Mouse (Mus musculus) limb, embryonic 15.5 days (tissue): ENCODE measurements at regions not wholly inside any gene's neighbourhood (a gene's known extent, or its start where the extent isn't known, plus 50 kb on each side); places are given as distances from the start of the nearest gene placed in this dataset.

Source experiments
- ATAC-seq: fragments of 200-750 bp; cut with Nextera tagmentation; 2 replicates; pipeline ENCODE4 v1.8.0; 2017; ENCODE audit warnings: low read depth, moderate TSS enrichment; ENCODE audit not compliant: insufficient number of reproducible peaks, low FRiP score, low TSS enrichment
- H3K27ac ChIP-seq: fragments of 300-500 bp; sonication (generic); 2 replicates; pipeline ENCODE4 v1.5.1; 2015; ENCODE audit warnings: moderate library complexity, mild to moderate bottlenecking, inconsistent platforms
- H3K27me3 ChIP-seq: fragments of 300-500 bp; sonication (generic); 2 replicates; pipeline ENCODE4 v1.6.1; 2015; ENCODE audit warnings: inconsistent platforms
- H3K36me3 ChIP-seq: fragments of 300-500 bp; sonication (generic); 2 replicates; pipeline ENCODE4 v1.6.1; 2015; ENCODE audit warnings: inconsistent platforms
- H3K4me1 ChIP-seq: fragments of 300-500 bp; sonication (generic); 2 replicates; pipeline ENCODE4 v1.6.1; 2015; ENCODE audit warnings: inconsistent platforms
- H3K4me2 ChIP-seq: fragments of 300-500 bp; sonication (generic); 2 replicates; pipeline ENCODE4 v1.6.1; 2015; ENCODE audit warnings: mild to moderate bottlenecking, inconsistent platforms
- H3K4me3 ChIP-seq: fragments of 300-500 bp; sonication (generic); 2 replicates; pipeline ENCODE4 v1.5.1; 2015; ENCODE audit warnings: mild to moderate bottlenecking, inconsistent platforms
- H3K9ac ChIP-seq: fragments of 300-500 bp; sonication (generic); 2 replicates; pipeline ENCODE4 v1.6.1; 2015; ENCODE audit warnings: inconsistent platforms
- H3K9me3 ChIP-seq: fragments of 300-500 bp; sonication (generic); 2 replicates; pipeline ENCODE4 v1.6.1; 2016; ENCODE audit warnings: inconsistent platforms
- WGBS: fragments of 180-500 bp; shearing (Covaris S2); methylation state at CpG from one replicate; pipeline ENCODE4 v1.1.7; 2015; 5-methylcytosine and 5-hydroxymethylcytosine counted together

DNA sequence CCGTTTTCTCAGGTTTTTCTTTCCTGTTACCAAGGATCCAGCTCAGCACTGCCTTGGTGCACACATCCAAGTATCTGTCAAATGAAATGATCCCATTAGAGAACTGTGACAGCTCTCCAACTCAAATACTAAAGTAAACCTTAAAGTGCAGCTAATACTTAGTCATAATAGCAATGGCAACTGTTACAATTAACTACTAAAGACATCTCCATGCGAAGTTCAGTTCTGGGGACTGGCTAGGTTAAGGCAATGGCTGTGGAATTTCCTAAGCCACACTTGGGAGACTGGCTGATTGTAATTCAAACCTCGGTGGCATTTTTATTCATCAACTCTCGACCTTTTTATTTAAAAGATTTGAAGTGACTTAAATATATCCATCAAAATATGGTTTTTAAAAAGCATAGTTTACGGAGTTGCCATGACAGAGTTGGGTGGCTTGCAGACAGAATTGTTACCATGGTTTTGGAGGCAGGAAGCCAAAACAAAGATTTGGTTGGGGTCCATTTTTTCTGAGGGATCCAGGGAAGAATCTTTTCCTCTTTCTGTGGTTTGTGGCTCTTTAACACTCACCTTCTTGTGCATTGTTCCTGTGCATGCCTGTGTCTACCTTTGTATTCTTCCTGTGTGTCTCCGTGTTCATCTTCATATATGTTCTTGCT, 143.3 kb upstream of the Nfe2l3 start:
- 58% methylated on average over 6 of the region's 6 CpGs for WGBS
- no peak for ATAC-seq
- H3K36me3 ChIP-seq, result no peaks in the 10 kb centered on the region
- no peak overlapping the region for H3K4me3 ChIP-seq
- H3K27me3 ChIP-seq, result no peaks in the 10 kb centered on the region
- H3K27ac ChIP-seq, result no peak overlapping the region
- peaks cover 13% of the 10 kb centered on the region for H3K4me1 ChIP-seq
- H3K9ac ChIP-seq, result no peak overlapping the region
- no peaks in the 10 kb centered on the region for H3K9me3 ChIP-seq
- no peak overlapping the region for H3K4me2 ChIP-seq

DNA sequence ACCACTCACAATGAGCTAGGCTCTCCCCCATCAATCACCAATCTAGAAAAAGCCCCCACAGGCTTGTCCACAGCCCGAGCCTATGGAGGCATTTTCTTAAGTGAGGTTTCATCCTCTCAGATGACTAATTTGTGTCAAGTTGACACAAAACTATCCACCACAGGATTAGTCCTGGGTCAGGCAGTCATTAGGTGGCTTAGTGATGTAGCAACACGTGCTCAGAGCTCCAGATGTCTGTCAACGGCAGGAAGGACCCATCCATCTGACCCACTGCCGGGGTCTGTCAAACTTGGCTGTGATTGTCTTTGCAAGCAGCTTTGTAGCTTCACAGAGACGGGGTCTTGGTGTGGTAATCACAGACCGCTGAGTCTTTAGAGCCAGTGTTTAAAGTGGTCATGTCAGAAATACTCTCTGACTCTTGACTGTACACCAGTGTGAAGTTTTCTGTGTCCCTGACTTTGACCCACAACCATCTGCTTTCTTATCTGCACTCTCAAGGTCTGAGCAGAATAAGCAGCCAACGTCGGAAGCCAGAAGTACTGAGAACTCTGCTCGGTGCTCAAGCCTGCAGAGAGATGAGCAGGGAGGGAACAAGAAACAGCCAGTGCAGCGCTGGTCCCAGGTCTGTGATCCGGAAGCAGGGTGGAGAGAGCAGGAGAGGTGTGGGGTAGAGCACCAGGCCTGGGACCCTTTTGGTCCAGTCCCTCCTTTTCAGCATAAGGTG, 131.6 kb upstream of the Nfe2l3 start:
- Histone ChIP-seq H3K27me3 (no peaks in the 10 kb centered on the region), H3K9ac (no peak overlapping the region), H3K9me3 (no peaks in the 10 kb centered on the region), H3K36me3 (no peaks in the 10 kb centered on the region), H3K27ac (no peak overlapping the region), H3K4me3 (no peak overlapping the region), H3K4me1 (no peaks in the 10 kb centered on the region), H3K4me2 (no peak overlapping the region)
- 76% methylated on average over 11 of the region's 11 CpGs for WGBS
- no peak for ATAC-seq

DNA sequence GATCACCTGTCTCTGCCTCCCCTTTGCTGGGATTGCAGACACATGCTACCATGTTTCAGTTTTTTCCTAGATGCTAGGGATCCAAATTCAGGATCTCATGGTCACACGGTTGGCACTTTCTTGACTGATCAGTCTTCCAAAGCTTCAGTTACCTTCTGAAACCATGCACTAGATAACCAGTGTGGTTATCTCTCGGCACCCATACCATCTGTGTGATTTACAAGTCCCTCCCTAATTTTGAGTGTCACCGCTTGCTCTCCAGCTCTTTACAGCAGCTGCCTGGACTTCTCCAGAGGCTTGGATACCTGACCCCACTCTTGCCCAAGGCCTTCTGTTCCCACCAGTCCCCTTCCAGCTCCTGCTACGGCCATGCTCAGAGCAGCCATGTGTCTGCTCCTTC, 130.6 kb upstream of the Nfe2l3 start:
- Histone ChIP-seq H3K27ac (no peak overlapping the region), H3K4me2 (no peak overlapping the region), H3K27me3 (no peaks in the 10 kb centered on the region), H3K4me1 (no peaks in the 10 kb centered on the region), H3K36me3 (no peaks in the 10 kb centered on the region), H3K9ac (no peak overlapping the region), H3K4me3 (no peak overlapping the region), H3K9me3 (no peaks in the 10 kb centered on the region)
- 88% methylated on average over 4 of the region's 4 CpGs for WGBS
- ATAC-seq, result no peak

DNA sequence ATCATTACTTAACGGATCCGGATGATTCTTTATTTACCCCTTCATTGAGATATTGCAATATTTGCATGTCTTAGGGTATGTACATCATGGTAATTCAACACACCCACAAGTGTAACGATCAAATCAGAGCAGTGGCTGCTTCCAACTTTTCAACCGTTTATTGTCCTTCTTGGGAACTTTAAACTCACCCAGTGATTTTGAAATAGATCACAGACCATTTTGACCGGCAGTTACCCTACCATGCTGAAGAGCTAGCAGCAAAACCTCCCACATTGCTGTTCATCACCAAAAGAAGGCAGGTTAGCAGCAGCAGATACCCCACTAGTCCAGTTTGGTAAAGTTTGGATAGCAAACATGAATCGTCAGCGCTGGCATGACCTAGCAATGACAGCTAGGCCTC, 130.2 kb upstream of the Nfe2l3 start:
- H3K36me3 ChIP-seq, result no peaks in the 10 kb centered on the region
- H3K27ac ChIP-seq, result no peak overlapping the region
- no peaks in the 10 kb centered on the region for H3K27me3 ChIP-seq
- H3K9ac ChIP-seq, result no peak overlapping the region
- H3K4me3 ChIP-seq, result no peak overlapping the region
- no peaks in the 10 kb centered on the region for H3K9me3 ChIP-seq
- no peaks in the 10 kb centered on the region for H3K4me1 ChIP-seq
- no peak overlapping the region for H3K4me2 ChIP-seq
- ATAC-seq, result no peak
- WGBS, result 90% methylated on average over 7 of the region's 7 CpGs

DNA sequence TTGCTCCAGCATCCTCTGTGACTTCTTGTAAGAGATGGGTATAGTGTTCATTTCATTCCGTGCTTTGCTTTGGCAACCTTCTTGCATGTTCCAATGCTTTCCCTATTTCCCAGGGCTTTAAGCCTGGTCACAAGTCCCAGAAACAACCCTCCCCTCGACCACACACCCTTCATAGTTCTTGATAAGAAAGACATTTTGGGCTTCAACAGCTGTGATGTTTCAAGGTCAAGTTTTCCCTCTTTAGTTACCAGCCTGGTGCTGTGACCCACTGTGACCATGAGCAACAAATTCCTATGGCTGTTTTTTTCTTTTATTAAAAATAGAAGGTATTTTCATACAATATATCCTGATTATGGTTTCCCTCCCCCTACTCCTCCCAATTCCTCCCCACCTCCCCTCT, 114.1 kb upstream of the Nfe2l3 start:
- ATAC-seq, result no peak
- Histone ChIP-seq H3K9me3 (no peaks in the 10 kb centered on the region), H3K36me3 (no peaks in the 10 kb centered on the region), H3K4me2 (no peak overlapping the region), H3K4me3 (no peak overlapping the region), H3K27ac (no peak overlapping the region), H3K27me3 (no peaks in the 10 kb centered on the region), H3K9ac (no peak overlapping the region), H3K4me1 (0 out of 2 replicates have a peak, but pooled peaks cover 3% of the 10 kb centered on the region)
- 62% methylated on average over 2 of the region's 2 CpGs for WGBS

DNA sequence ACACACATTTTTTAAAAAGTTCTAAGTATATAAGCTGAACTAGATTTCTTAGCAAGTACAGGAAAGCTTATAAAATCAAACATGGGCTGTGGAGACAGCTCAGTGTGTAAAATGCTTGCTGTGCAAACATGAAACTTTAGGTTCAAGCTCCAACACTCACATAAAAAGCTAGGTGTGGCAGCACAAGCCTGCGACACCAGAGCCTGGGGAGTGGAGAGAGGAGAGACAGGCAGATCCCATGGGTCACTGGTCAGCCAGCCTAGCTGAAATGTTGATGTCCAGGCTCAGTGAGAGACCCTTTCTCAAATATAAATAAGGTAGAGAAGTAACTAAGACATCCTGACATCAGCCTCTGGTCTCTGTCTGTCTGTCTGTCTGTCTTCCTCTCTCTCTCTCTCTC, 112.5 kb upstream of the Nfe2l3 start:
- H3K9ac ChIP-seq, result no peak overlapping the region

DNA sequence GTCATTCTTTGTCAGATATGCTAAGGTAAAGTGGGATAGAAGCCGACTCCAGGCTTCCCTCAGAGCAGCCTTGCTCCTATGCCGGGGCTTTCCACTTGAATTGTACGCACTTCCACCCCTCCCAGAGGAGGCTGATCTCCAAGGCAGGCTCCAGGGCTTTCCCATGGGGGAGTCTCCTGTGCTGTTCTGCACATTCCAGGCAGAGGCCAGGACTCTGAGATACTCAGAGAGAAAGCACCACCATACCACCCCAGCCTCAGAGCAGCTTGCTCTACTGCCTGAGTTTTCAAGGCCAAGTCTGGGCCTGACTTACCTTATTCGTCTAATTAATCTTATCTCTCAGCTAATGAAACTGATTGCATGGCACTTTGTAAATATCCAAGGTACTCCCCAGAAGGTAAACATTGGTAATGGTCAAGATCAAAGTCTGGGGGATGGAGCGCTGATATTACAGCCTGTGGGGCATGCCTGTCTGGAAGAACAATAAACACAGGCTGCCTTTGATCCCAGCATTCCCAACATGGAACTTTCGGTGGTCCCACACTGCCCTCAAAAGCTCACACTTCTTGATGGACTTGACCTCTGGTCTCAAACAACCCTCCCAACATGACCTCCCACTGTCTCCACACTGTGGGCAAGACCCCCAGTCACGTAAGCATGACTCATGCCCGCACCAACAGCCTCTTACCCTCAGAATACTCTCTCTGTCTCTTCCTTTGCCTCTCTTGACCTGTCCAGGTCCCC, 111.6 kb upstream of the Nfe2l3 start:
- Histone ChIP-seq H3K36me3 (no peaks in the 10 kb centered on the region), H3K27ac (no peak overlapping the region), H3K9me3 (no peaks in the 10 kb centered on the region), H3K4me1 (0 out of 2 replicates have a peak, but pooled peaks cover 3% of the 10 kb centered on the region), H3K4me3 (no peak overlapping the region), H3K9ac (no peak overlapping the region), H3K27me3 (no peaks in the 10 kb centered on the region), H3K4me2 (no peak overlapping the region)
- WGBS, result 47% methylated on average over 8 of the region's 8 CpGs
- no peak for ATAC-seq

More for the DNA sequence above, 112.5 kb upstream of the Nfe2l3 start:
- no peaks in the 10 kb centered on the region for H3K9me3 ChIP-seq
- H3K27me3 ChIP-seq, result no peaks in the 10 kb centered on the region
- H3K36me3 ChIP-seq, result no peaks in the 10 kb centered on the region
- no peak for ATAC-seq
- H3K4me1 ChIP-seq, result 0 out of 2 replicates have a peak, but pooled peaks cover 3% of the 10 kb centered on the region
- H3K27ac ChIP-seq, result no peak overlapping the region
- no peak overlapping the region for H3K4me3 ChIP-seq
- no peak overlapping the region for H3K4me2 ChIP-seq
- WGBS, result 58% methylated on average over 1 of the region's 1 CpGs

DNA sequence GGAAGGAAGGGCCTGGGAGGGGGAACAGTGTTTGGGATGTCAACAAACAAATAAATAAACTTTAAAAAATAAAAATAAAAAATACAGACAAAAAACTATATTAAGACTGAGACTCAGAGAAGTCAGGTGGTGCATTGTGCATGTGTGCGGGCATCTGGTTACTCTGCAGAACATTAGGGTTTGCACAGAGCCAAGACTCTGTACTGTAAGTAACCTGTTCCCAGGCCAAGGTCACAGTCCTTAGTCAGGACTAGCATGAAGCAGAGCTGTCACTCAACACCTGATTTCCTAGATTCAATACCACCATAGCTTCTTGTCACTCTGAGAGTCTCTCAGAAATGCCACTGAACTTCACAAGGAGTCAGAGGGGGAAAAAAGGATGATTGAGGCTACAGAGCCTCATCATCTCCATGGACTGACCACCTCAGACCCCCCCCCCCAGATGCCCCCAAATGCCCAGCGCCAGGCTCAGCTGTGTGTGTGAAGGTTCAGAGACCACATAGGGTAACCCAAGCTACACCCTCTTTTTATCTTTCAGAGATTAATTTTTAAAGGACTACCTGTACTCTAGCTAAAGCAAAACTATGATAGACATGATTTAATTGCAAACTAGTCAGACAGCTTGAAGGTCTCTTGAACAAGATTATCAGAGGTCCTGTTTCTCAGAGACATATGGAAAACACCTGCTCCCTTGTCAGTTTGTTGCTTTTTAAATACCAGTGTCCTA, 106.2 kb upstream of the Nfe2l3 start:
- Histone ChIP-seq H3K27me3 (no peaks in the 10 kb centered on the region), H3K9me3 (no peaks in the 10 kb centered on the region), H3K9ac (no peak overlapping the region), H3K4me1 (peaks cover 4% of the 10 kb centered on the region), H3K36me3 (no peaks in the 10 kb centered on the region), H3K4me3 (no peak overlapping the region), H3K4me2 (no peak overlapping the region), H3K27ac (no peak overlapping the region)
- 88% methylated on average over 2 of the region's 2 CpGs for WGBS
- no peak for ATAC-seq

DNA sequence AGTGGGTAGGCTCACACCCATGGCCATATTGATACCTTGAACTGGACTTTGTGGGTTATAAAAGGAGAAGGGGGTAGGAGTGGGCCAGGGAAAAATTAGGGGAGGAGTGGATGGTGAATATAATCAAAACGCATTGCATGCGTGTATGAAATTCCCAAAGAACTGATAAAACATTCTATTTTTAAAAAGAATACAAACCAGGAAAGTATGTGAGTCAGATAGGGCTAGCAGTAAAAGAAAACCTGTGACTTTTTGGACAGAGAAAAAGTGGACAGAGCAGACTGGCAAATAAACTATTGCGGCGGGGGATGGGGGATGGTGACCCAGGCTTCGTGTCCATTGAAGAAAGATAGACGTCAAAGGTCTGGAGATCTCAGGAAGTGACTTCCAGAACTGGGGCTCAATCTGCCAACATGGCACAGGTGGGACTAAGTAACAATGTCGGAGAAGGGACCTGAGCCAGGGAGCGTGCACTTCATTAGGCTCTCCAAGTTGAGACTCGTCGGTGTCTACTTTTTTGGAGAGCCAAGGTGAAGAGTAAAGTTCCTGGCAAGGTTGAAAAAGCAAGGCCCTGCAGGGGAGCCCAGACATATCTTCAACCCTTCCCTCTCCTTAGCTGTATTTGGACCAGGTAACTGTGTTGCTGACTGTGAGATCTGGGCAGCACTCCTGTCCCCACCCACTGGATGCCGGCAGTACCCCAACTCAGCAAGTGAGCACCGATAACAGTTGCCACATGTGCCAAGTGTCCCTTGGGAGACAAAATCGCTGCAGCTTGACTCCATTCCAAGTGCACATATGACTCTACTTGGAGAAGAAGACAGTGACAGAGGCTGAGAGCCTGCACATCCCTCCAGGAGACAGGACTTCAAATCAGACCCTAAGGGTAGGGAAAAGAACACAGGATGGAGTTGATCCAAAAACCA, 103.1 kb upstream of the Nfe2l3 start:
- Histone ChIP-seq H3K4me2 (no peak overlapping the region), H3K27me3 (no peaks in the 10 kb centered on the region), H3K36me3 (no peaks in the 10 kb centered on the region), H3K9ac (no peak overlapping the region), H3K9me3 (no peaks in the 10 kb centered on the region), H3K27ac (no peak overlapping the region), H3K4me1 (peaks cover 21% of the 10 kb centered on the region), H3K4me3 (no peak overlapping the region)
- no peak for ATAC-seq
- WGBS, result 73% methylated on average over 13 of the region's 13 CpGs

DNA sequence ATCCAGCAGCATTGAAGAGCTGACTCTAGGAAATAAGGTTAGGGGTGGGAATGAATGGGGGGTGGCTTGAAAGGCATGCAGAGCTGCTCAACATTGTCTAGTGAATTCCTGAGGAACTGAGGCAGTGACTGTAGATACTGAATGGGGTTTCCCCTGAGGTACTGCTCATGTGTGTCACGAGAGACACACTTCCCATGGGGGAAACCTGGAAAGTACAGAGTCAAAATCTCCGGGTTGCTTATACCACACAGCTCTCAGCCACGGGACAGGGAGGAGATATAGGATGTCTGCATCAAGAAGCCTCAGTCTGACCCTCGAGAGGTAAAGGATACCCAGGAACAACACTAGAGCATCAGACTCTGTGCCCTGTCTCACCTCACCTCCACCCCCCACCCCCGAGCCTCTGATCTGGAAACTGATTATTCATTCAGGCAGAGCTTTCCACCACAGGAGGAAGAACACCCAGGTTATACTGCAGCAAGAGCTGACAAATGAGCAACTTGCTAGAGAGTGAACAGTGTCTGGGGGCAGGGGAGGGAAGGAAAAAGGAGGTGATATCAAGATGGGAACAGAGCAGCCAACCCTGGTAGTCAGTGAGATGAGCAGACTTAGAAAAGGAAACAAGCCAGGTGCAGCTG, 102.3 kb upstream of the Nfe2l3 start:
- H3K4me1 ChIP-seq, result peaks cover 29% of the 10 kb centered on the region
- 61% methylated on average over 5 of the region's 5 CpGs for WGBS
- no peaks in the 10 kb centered on the region for H3K9me3 ChIP-seq
- ATAC-seq, result no peak
- no peaks in the 10 kb centered on the region for H3K36me3 ChIP-seq
- no peak overlapping the region for H3K9ac ChIP-seq
- no peak overlapping the region for H3K4me3 ChIP-seq
- H3K4me2 ChIP-seq, result no peak overlapping the region
- H3K27ac ChIP-seq, result no peak overlapping the region
- no peaks in the 10 kb centered on the region for H3K27me3 ChIP-seq

DNA sequence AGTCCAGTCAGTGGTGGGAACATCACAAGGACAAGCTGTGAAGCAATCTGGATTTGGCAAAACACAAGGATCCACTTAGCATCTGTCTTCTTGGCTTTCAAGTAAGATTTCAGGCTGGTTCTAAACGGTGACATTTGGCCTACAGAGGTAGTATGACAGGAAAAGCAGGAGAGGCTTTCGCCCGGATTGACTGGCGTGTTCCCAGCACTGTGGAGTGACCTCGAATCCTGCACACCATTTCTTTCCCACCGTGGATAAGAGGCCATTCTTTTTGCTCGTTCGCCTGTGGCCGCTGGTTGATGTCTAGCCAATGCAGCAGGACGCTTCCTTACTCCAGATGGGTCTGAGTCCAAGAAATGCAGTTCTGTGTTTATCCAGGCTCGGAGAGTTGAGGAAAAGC, 99.6 kb upstream of the Nfe2l3 start:
- Histone ChIP-seq H3K27ac (peak overlapping the region; percentile 82), H3K4me2 (peak overlapping the region; percentile 14; the same call in 1 of the 2 replicates), H3K9me3 (no peaks in the 10 kb centered on the region), H3K27me3 (no peaks in the 10 kb centered on the region), H3K4me3 (no peak overlapping the region), H3K36me3 (no peaks in the 10 kb centered on the region), H3K4me1 (peaks cover 36% of the 10 kb centered on the region), H3K9ac (no peak overlapping the region)
- ATAC-seq, result no peak
- WGBS, result 54% methylated on average over 11 of the region's 11 CpGs
